20 mouse cellular contexts compared by ENCODE assay signal in genomic region chr11:60841467-60842200, GRCm38 (mm10). TPM values are rescaled to one million over a fixed set of nuclear protein-coding genes. Genes with fewer than 3 reads are reported as not detected.
A peak's percentile ranks its signal among the peaks of the same experiment; 100 is the strongest.
DNase-seq lines count a peak whose midpoint lies in the region; ATAC-seq and TF ChIP-seq lines count a peak whose summit lies in the region.
"Had no signal": no experiment of that assay in that cellular context is flagged by ENCODE, and none has a peak within 500 bp of the region (broad histone marks: within the 10 kb centered on the region; RNA-seq: fewer than 3 reads in every experiment).

No protein-coding gene starts in this region.

- peak; percentile 69 for ATAC-seq in megakaryocyte progenitor cell, adult 5-6 weeks (replicated peaks; ENCODE audit: poor library complexity)
- no peak for ATAC-seq in intestine, embryonic 16.5 days
- ATAC-seq: CD4-positive, CD25-positive, alpha-beta regulatory T cell, adult 4 months; forebrain, embryonic 13.5 days; intestine, postnatal 0 days; Patski had no signal

- peak overlapping the region; percentile 90 for H3K27ac ChIP-seq in ES-Bruce4 (ENCODE audit: insufficient read depth, low read length)
- H3K27ac ChIP-seq in intestine, embryonic 16.5 days (ENCODE audit: low read length) = no peak overlapping the region
- H3K27ac ChIP-seq: forebrain, embryonic 13.5 days; hindbrain, embryonic 15.5 days; limb, embryonic 13.5 days; liver, embryonic 14.5 days had no signal

- no peak for TF ChIP-seq EP300 in ES-Bruce4 (IDR thresholded peaks at IDR 0.05; ENCODE audit: insufficient read depth, low read depth, low read length)

- no peak for TF ChIP-seq CTCF in ES-Bruce4 (IDR thresholded peaks at IDR 0.05; ENCODE audit: low read depth, low read length)

- 0 out of 2 replicates have a peak overlapping the region, but pooled peaks have one; percentile 16 for H3K9ac ChIP-seq in ES-Bruce4 (ENCODE audit: low read depth, poor library complexity, severe bottlenecking)
- H3K9ac ChIP-seq in intestine, embryonic 16.5 days (ENCODE audit: low read depth, low read length) = no peak overlapping the region
- H3K9ac ChIP-seq: forebrain, embryonic 13.5 days; hindbrain, embryonic 15.5 days; limb, embryonic 13.5 days; liver, embryonic 14.5 days had no signal

- peaks cover 11% of the 10 kb centered on the region; the same call in 1 of the 2 replicates for H3K36me3 ChIP-seq in ES-Bruce4 (ENCODE audit: control insufficient read depth, insufficient read depth, low read length, poor library complexity, severe bottlenecking)
- no peaks in the 10 kb centered on the region for H3K36me3 ChIP-seq in intestine, embryonic 16.5 days (ENCODE audit: control insufficient read depth, insufficient read depth, low read length)
- H3K36me3 ChIP-seq: hindbrain, embryonic 15.5 days had no signal

- intact Hi-C loops in gastrocnemius, postnatal 36 days (cut with DNase I) = no loop called here
- intact Hi-C loops in heart, postnatal 25 days (cut with DNase I) = no loop called here

- no peak overlapping the region for H3K4me3 ChIP-seq in ES-Bruce4 (ENCODE audit: low read depth, low read length)
- no peak overlapping the region for H3K4me3 ChIP-seq in intestine, embryonic 16.5 days (ENCODE audit: low read length)
- H3K4me3 ChIP-seq: forebrain, embryonic 13.5 days; hindbrain, embryonic 15.5 days; limb, embryonic 13.5 days; megakaryocyte, embryonic 14.5 days had no signal

- no peak overlapping the region for H3K4me2 ChIP-seq in intestine, embryonic 16.5 days (ENCODE audit: low read depth, low read length)
- H3K4me2 ChIP-seq: forebrain, embryonic 13.5 days; hindbrain, embryonic 15.5 days; limb, embryonic 13.5 days had no signal

- peaks cover 6% of the 10 kb centered on the region for H3K4me1 ChIP-seq in ES-Bruce4 (ENCODE audit: control insufficient read depth, insufficient read depth, low read length)
- no peaks in the 10 kb centered on the region for H3K4me1 ChIP-seq in intestine, embryonic 16.5 days (ENCODE audit: control insufficient read depth, insufficient read depth, low read length)
- H3K4me1 ChIP-seq: forebrain, embryonic 13.5 days; hindbrain, embryonic 15.5 days; limb, embryonic 13.5 days had no signal

- H3K27me3 ChIP-seq in ES-Bruce4 (ENCODE audit: control insufficient read depth, insufficient read depth, low read length, poor library complexity, severe bottlenecking) = no peaks in the 10 kb centered on the region
- H3K27me3 ChIP-seq in intestine, embryonic 16.5 days (replicated peaks; ENCODE audit: control insufficient read depth, insufficient read depth, low read length) = no peaks in the 10 kb centered on the region
- H3K27me3 ChIP-seq: forebrain, embryonic 13.5 days; hindbrain, embryonic 15.5 days; limb, embryonic 13.5 days; megakaryocyte, embryonic 14.5 days; Patski had no signal

- no peaks in the 10 kb centered on the region for H3K9me3 ChIP-seq in ES-Bruce4 (replicated peaks; ENCODE audit: control insufficient read depth, insufficient read depth, low read length, poor library complexity, severe bottlenecking)
- H3K9me3 ChIP-seq in intestine, embryonic 16.5 days (ENCODE audit: control insufficient read depth, low read length) = no peaks in the 10 kb centered on the region
- H3K9me3 ChIP-seq: forebrain, embryonic 13.5 days; hindbrain, embryonic 15.5 days; limb, embryonic 13.5 days; megakaryocyte, embryonic 14.5 days had no signal

- no peak for TF ChIP-seq POLR2A in ES-Bruce4 (IDR thresholded peaks at IDR 0.05; ENCODE audit: insufficient read depth, low read length)

- peak; percentile 25 for DNase-seq in gastrocnemius, postnatal 10 days
- no peak for DNase-seq in gastrocnemius, postnatal 36 days
- DNase-seq in adipocyte (ENCODE audit: low spot score) = peak; percentile 90
- no peak for DNase-seq in heart, postnatal 25 days (ENCODE audit: low spot score)
- DNase-seq: cerebellum, adult 11 months; cerebellum, postnatal 14 days; heart, postnatal 10 days; kidney, postnatal 10 days; right cerebral cortex, postnatal 14 days had no signal

- WGBS in intestine, embryonic 16.5 days = 80% methylated on average over 12 of the region's 12 CpGs

RNA-seq across cellular contexts. Expression of gene Dhrs7b, which starts 11.2 kb away (rescaled TPM):
- 10 to 100 TPM; 14.9 to 16.2 TPM for total RNA-seq in gastrocnemius, postnatal 10 days (2021)
- total RNA-seq in gastrocnemius, postnatal 36 days (2021) = 10 to 100 TPM; 19.1 to 21.1 TPM
- polyA plus RNA-seq in ES-Bruce4 (2011; ENCODE audit: insufficient read depth, insufficient read length, low read depth, missing spikeins) = 20.9 and 24.0 TPM in 2 replicates
- total RNA-seq in megakaryocyte progenitor cell, adult 5-6 weeks (2015) = 14.4 and 15.3 TPM in 2 replicates
- 14.2 and 19.3 TPM in 2 replicates for total RNA-seq in megakaryocyte progenitor cell, adult 5-6 weeks (2017)
- 10 to 100 TPM; 20.1 to 20.8 TPM for total RNA-seq in heart, postnatal 25 days (2021)
- 70.8 and 71.3 TPM in 2 replicates for polyA plus RNA-seq in intestine, embryonic 16.5 days (2015; fragmentation: Nextera tagmentation; extraction: Ambion mirVana)

RNA-seq across cellular contexts. Expression of gene Shmt1, which starts 30.1 kb away (rescaled TPM):
- total RNA-seq in gastrocnemius, postnatal 10 days (2021) = 10 to 100 TPM; 21.7 to 26.3 TPM
- total RNA-seq in gastrocnemius, postnatal 36 days (2021) = 10 to 100 TPM; 12.9 to 13.6 TPM
- 99.2 and 113 TPM in 2 replicates for polyA plus RNA-seq in ES-Bruce4 (2011; ENCODE audit: insufficient read depth, insufficient read length, low read depth, missing spikeins)
- 36.8 and 39.8 TPM in 2 replicates for total RNA-seq in megakaryocyte progenitor cell, adult 5-6 weeks (2015)
- total RNA-seq in megakaryocyte progenitor cell, adult 5-6 weeks (2017) = 106 and 129 TPM in 2 replicates
- 10 to 100 TPM in 1 of 2 experiments, 1 to 10 TPM in 1; 5.1 to 12.6 TPM for total RNA-seq in heart, postnatal 25 days (2021)
- polyA plus RNA-seq in intestine, embryonic 16.5 days (2015; fragmentation: Nextera tagmentation; extraction: Ambion mirVana) = 112 and 126 TPM in 2 replicates

RNA-seq across cellular contexts. Expression of gene Tmem11, which starts 37.4 kb away (rescaled TPM):
- total RNA-seq in gastrocnemius, postnatal 10 days (2021) = 10 to 100 TPM; 40.4 to 45.0 TPM
- 10 to 100 TPM; 37.7 to 41.3 TPM for total RNA-seq in gastrocnemius, postnatal 36 days (2021)
- polyA plus RNA-seq in ES-Bruce4 (2011; ENCODE audit: insufficient read depth, insufficient read length, low read depth, missing spikeins) = 46.6 and 54.0 TPM in 2 replicates
- total RNA-seq in megakaryocyte progenitor cell, adult 5-6 weeks (2015) = 23.9 and 30.3 TPM in 2 replicates
- total RNA-seq in megakaryocyte progenitor cell, adult 5-6 weeks (2017) = 66.9 and 71.3 TPM in 2 replicates
- 10 to 100 TPM; 27.6 to 28.0 TPM for total RNA-seq in heart, postnatal 25 days (2021)
- polyA plus RNA-seq in intestine, embryonic 16.5 days (2015; fragmentation: Nextera tagmentation; extraction: Ambion mirVana) = 67.4 and 74.7 TPM in 2 replicates

Comparison
In these comparisons a context has a peak if more than half of its experiments do, and no peak if none do; other contexts are left out.
1. DNase-seq: peak in gastrocnemius, postnatal 10 days (single experiment) and adipocyte (single experiment); none in gastrocnemius, postnatal 36 days (0 of 2) and heart, postnatal 25 days (single experiment).